Comparison of ENCODE assay signal across 25 mouse cellular contexts in the genomic region with DNA sequence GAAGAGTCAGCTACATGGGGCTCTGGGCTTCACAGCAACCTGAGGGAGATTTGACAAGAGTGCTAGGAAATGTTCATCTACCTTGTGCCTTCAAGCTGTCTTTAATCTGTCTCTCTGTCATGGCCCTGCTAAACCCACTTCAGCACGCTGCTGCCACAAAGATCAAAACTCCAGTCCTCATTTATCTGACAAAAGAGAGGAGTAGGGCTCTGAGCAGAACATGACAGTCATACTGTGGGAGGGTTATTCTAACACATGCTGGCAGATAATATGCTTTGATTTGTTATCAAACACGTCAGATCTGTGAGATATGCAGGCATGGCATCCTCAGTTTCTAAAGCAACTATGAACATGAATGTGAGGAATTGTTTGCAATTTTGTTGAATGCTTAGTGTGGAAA.
DNase-seq lines count a peak whose midpoint lies in the region; ATAC-seq lines count a peak whose summit lies in the region.
"Had no signal": no experiment of that assay in that cellular context is flagged by ENCODE, and none has a peak within 500 bp of the region (broad histone marks: within the 10 kb centered on the region; RNA-seq: fewer than 3 reads in every experiment).

No protein-coding gene starts in this region.

- no peak for DNase-seq in midbrain, embryonic 11.5 days (ENCODE audit: low spot score, missing footprints)
- DNase-seq: adrenal gland, adult 2 months; adrenal gland, postnatal 14 days; cerebellum, adult 11-12 months; cerebellum, adult 8-10 months; cerebellum, postnatal 10 days; cerebellum, postnatal 36 days; embryo, embryonic 11 days; gastrocnemius, postnatal 10 days; gastrocnemius, postnatal 36 days; heart, adult 2 months; heart, postnatal 14 days; heart, postnatal 4 days had no signal

- no peaks in the 10 kb centered on the region for H3K36me3 ChIP-seq in forebrain, embryonic 15.5 days
- no peaks in the 10 kb centered on the region for H3K36me3 ChIP-seq in forebrain, embryonic 16.5 days (ENCODE audit: control insufficient read depth, insufficient read depth)
- no peaks in the 10 kb centered on the region for H3K36me3 ChIP-seq in midbrain, embryonic 15.5 days (replicated peaks)
- H3K36me3 ChIP-seq in midbrain, embryonic 11.5 days (ENCODE audit: control insufficient read depth, insufficient read depth, low read length): no peaks in the 10 kb centered on the region
- H3K36me3 ChIP-seq in midbrain, embryonic 16.5 days (ENCODE audit: control insufficient read depth, insufficient read depth, low read length): no peaks in the 10 kb centered on the region
- H3K36me3 ChIP-seq in intestine, embryonic 16.5 days (ENCODE audit: control insufficient read depth, insufficient read depth, low read length): no peaks in the 10 kb centered on the region
- H3K36me3 ChIP-seq: forebrain, embryonic 12.5 days; heart, embryonic 10.5 days; heart, embryonic 13.5 days had no signal

- H3K9ac ChIP-seq in forebrain, embryonic 15.5 days (replicated peaks): no peak overlapping the region
- no peak overlapping the region for H3K9ac ChIP-seq in forebrain, embryonic 16.5 days (replicated peaks; ENCODE audit: low read depth, low read length)
- H3K9ac ChIP-seq in midbrain, embryonic 15.5 days: no peak overlapping the region
- no peak overlapping the region for H3K9ac ChIP-seq in midbrain, embryonic 11.5 days (ENCODE audit: low read length)
- no peak overlapping the region for H3K9ac ChIP-seq in midbrain, embryonic 16.5 days (ENCODE audit: low read depth, low read length)
- H3K9ac ChIP-seq in intestine, embryonic 16.5 days (ENCODE audit: low read depth, low read length): no peak overlapping the region
- H3K9ac ChIP-seq: forebrain, embryonic 12.5 days; heart, embryonic 13.5 days; hindbrain, embryonic 14.5 days had no signal

- H3K4me1 ChIP-seq in forebrain, embryonic 15.5 days: no peaks in the 10 kb centered on the region
- no peaks in the 10 kb centered on the region for H3K4me1 ChIP-seq in forebrain, embryonic 16.5 days (replicated peaks; ENCODE audit: control insufficient read depth, insufficient read depth, low read length)
- H3K4me1 ChIP-seq in midbrain, embryonic 15.5 days: no peaks in the 10 kb centered on the region
- H3K4me1 ChIP-seq in midbrain, embryonic 11.5 days (ENCODE audit: control insufficient read depth, insufficient read depth, low read length): no peaks in the 10 kb centered on the region
- no peaks in the 10 kb centered on the region for H3K4me1 ChIP-seq in midbrain, embryonic 16.5 days (ENCODE audit: control insufficient read depth, insufficient read depth, low read length)
- no peaks in the 10 kb centered on the region for H3K4me1 ChIP-seq in intestine, embryonic 16.5 days (ENCODE audit: control insufficient read depth, insufficient read depth, low read length)
- H3K4me1 ChIP-seq: forebrain, embryonic 12.5 days; heart, embryonic 10.5 days; heart, embryonic 13.5 days had no signal

- H3K27me3 ChIP-seq in forebrain, embryonic 15.5 days: no peaks in the 10 kb centered on the region
- H3K27me3 ChIP-seq in forebrain, embryonic 16.5 days (replicated peaks; ENCODE audit: control insufficient read depth, insufficient read depth, low read length): no peaks in the 10 kb centered on the region
- no peaks in the 10 kb centered on the region for H3K27me3 ChIP-seq in midbrain, embryonic 15.5 days (replicated peaks)
- no peaks in the 10 kb centered on the region for H3K27me3 ChIP-seq in midbrain, embryonic 11.5 days (ENCODE audit: control insufficient read depth, insufficient read depth, low read length)
- H3K27me3 ChIP-seq in midbrain, embryonic 16.5 days (ENCODE audit: control insufficient read depth, insufficient read depth, low read depth, low read length): no peaks in the 10 kb centered on the region
- no peaks in the 10 kb centered on the region for H3K27me3 ChIP-seq in intestine, embryonic 16.5 days (replicated peaks; ENCODE audit: control insufficient read depth, insufficient read depth, low read length)
- H3K27me3 ChIP-seq: forebrain, embryonic 12.5 days; heart, embryonic 13.5 days had no signal

- no peak overlapping the region for H3K4me3 ChIP-seq in forebrain, embryonic 15.5 days
- no peak overlapping the region for H3K4me3 ChIP-seq in forebrain, embryonic 16.5 days (replicated peaks; ENCODE audit: low read length)
- H3K4me3 ChIP-seq in midbrain, embryonic 15.5 days: no peak overlapping the region
- no peak overlapping the region for H3K4me3 ChIP-seq in midbrain, embryonic 11.5 days (ENCODE audit: low read depth, low read length)
- H3K4me3 ChIP-seq in midbrain, embryonic 16.5 days (ENCODE audit: low read depth, low read length): no peak overlapping the region
- H3K4me3 ChIP-seq in intestine, embryonic 16.5 days (ENCODE audit: low read length): no peak overlapping the region
- H3K4me3 ChIP-seq: forebrain, embryonic 12.5 days; heart, adult 2 months; heart, embryonic 10.5 days; heart, embryonic 13.5 days had no signal

- no peak overlapping the region for H3K4me2 ChIP-seq in forebrain, embryonic 15.5 days (replicated peaks)
- no peak overlapping the region for H3K4me2 ChIP-seq in forebrain, embryonic 16.5 days (ENCODE audit: low read length)
- no peak overlapping the region for H3K4me2 ChIP-seq in midbrain, embryonic 15.5 days
- no peak overlapping the region for H3K4me2 ChIP-seq in midbrain, embryonic 11.5 days
- H3K4me2 ChIP-seq in midbrain, embryonic 16.5 days (ENCODE audit: low read length): no peak overlapping the region
- no peak overlapping the region for H3K4me2 ChIP-seq in intestine, embryonic 16.5 days (ENCODE audit: low read depth, low read length)
- H3K4me2 ChIP-seq: forebrain, embryonic 12.5 days; heart, embryonic 13.5 days; hindbrain, embryonic 14.5 days had no signal

- 0 out of 2 replicates have a peak, but pooled peaks have one; percentile 11 for ATAC-seq in forebrain, embryonic 15.5 days (replicated peaks)
- ATAC-seq in forebrain, embryonic 16.5 days: no peak
- 0 out of 2 replicates have a peak, but pooled peaks have one; percentile 48 for ATAC-seq in midbrain, embryonic 15.5 days (replicated peaks)
- no peak for ATAC-seq in midbrain, embryonic 11.5 days (ENCODE audit: low FRiP score)
- ATAC-seq in midbrain, embryonic 16.5 days: peak; percentile 71; the same call in 1 of the 2 replicates
- no peak for ATAC-seq in intestine, embryonic 16.5 days
- ATAC-seq: CD4-positive, CD25-positive, alpha-beta regulatory T cell, adult 4 months; hindbrain, postnatal 0 days; inflammation-experienced regulatory T-cells, adult 6 months had no signal

- 66% methylated on average over 2 of the region's 2 CpGs for WGBS in forebrain, embryonic 15.5 days
- 64% methylated on average over 2 of the region's 2 CpGs for WGBS in forebrain, embryonic 16.5 days
- WGBS in midbrain, embryonic 15.5 days: 52% methylated on average over 2 of the region's 2 CpGs
- WGBS in midbrain, embryonic 11.5 days: 63% methylated on average over 2 of the region's 2 CpGs
- WGBS in midbrain, embryonic 16.5 days: 36% methylated on average over 2 of the region's 2 CpGs
- 70% methylated on average over 2 of the region's 2 CpGs for WGBS in intestine, embryonic 16.5 days

- H3K9me3 ChIP-seq in forebrain, embryonic 15.5 days: no peaks in the 10 kb centered on the region
- H3K9me3 ChIP-seq in forebrain, embryonic 16.5 days (ENCODE audit: control insufficient read depth, low read length): no peaks in the 10 kb centered on the region
- H3K9me3 ChIP-seq in midbrain, embryonic 15.5 days: no peaks in the 10 kb centered on the region
- no peaks in the 10 kb centered on the region for H3K9me3 ChIP-seq in midbrain, embryonic 11.5 days (ENCODE audit: control insufficient read depth, low read length)
- H3K9me3 ChIP-seq in midbrain, embryonic 16.5 days (replicated peaks; ENCODE audit: control insufficient read depth, low read length, poor library complexity, severe bottlenecking): no peaks in the 10 kb centered on the region
- H3K9me3 ChIP-seq in intestine, embryonic 16.5 days (ENCODE audit: control insufficient read depth, low read length): no peaks in the 10 kb centered on the region
- H3K9me3 ChIP-seq: forebrain, embryonic 12.5 days; heart, embryonic 10.5 days; heart, embryonic 13.5 days had no signal

- no peak overlapping the region for H3K27ac ChIP-seq in forebrain, embryonic 15.5 days (replicated peaks)
- H3K27ac ChIP-seq in forebrain, embryonic 16.5 days (ENCODE audit: low read length): no peak overlapping the region
- H3K27ac ChIP-seq in midbrain, embryonic 15.5 days: no peak overlapping the region
- H3K27ac ChIP-seq in midbrain, embryonic 11.5 days (ENCODE audit: low read depth, low read length): no peak overlapping the region
- no peak overlapping the region for H3K27ac ChIP-seq in midbrain, embryonic 16.5 days (ENCODE audit: low read length)
- no peak overlapping the region for H3K27ac ChIP-seq in intestine, embryonic 16.5 days (ENCODE audit: low read length)
- H3K27ac ChIP-seq: forebrain, embryonic 12.5 days; heart, adult 2 months; heart, embryonic 10.5 days; heart, embryonic 13.5 days; hindbrain, embryonic 14.5 days; hindbrain, postnatal 0 days had no signal

Comparison
In these comparisons a context has a peak if more than half of its experiments do, and no peak if none do; other contexts are left out.
1. ATAC-seq: peak in forebrain, embryonic 15.5 days (single experiment), midbrain, embryonic 15.5 days (single experiment) and midbrain, embryonic 16.5 days (single experiment); none in forebrain, embryonic 16.5 days (single experiment), midbrain, embryonic 11.5 days (single experiment) and intestine, embryonic 16.5 days (single experiment).